1 mouse cellular context compared by ENCODE assay signal in genomic region chr8:70846371-70847154, GRCm38 (mm10).
TF ChIP-seq lines count a peak whose summit lies in the region.

No protein-coding gene starts in this region.

TF ChIP-seq in MEL, 35 proteins besides CTCF, POLR2A, EP300 and RAD21:
- TF ChIP-seq TCF12 (IDR thresholded peaks at IDR 0.05; ENCODE audit: low read depth, low read length) = no peak
- no peak for TF ChIP-seq USF2 (IDR thresholded peaks at IDR 0.05; ENCODE audit: borderline replicate concordance in 1 of 2, insufficient read depth in 1 of 2, low read depth in 1 of 2, low read length in 2 of 2)
- TF ChIP-seq MEF2A (IDR thresholded peaks at IDR 0.05; ENCODE audit: extremely low read depth, insufficient replicate concordance, low read depth, low read length, poor library complexity, severe bottlenecking) = no peak
- TF ChIP-seq NRF1 (IDR thresholded peaks at IDR 0.05; ENCODE audit: insufficient read depth, low read depth, low read length, poor library complexity, severe bottlenecking) = no peak
- TF ChIP-seq MAZ (IDR thresholded peaks at IDR 0.05; ENCODE audit: low read depth, low read length) = no peak
- no peak for TF ChIP-seq ZNF384 (IDR thresholded peaks at IDR 0.05; ENCODE audit: low read depth, low read length)
- no peak for TF ChIP-seq GABPA (IDR thresholded peaks at IDR 0.05; ENCODE audit: low read depth, low read length)
- TF ChIP-seq POLR2AphosphoS2 (IDR thresholded peaks at IDR 0.05; ENCODE audit: low read length) = no peak
- no peak for TF ChIP-seq MYB (IDR thresholded peaks at IDR 0.05; ENCODE audit: low read depth, low read length)
- no peak for TF ChIP-seq GATA1 (IDR thresholded peaks at IDR 0.05; ENCODE audit: low read depth, low read length)
- TF ChIP-seq SMC3 (IDR thresholded peaks at IDR 0.05; ENCODE audit: low read depth, low read length) = no peak; the same call in 1 of the 2 replicates
